Comparison of ENCODE assay signal across 8 mouse cellular contexts in genomic region chr7:139390380-139390779, GRCm38 (mm10). TPM values are rescaled to one million over a fixed set of nuclear protein-coding genes. Genes with fewer than 3 reads are reported as not detected.
DNase-seq lines count a peak whose midpoint lies in the region; ATAC-seq and TF ChIP-seq lines count a peak whose summit lies in the region.

No protein-coding gene starts in this region.

- peaks cover 24% of the 10 kb centered on the region for H3K4me1 ChIP-seq in kidney, postnatal 0 days (replicated peaks; ENCODE audit: insufficient read depth, low read length)
- H3K4me1 ChIP-seq in embryonic facial prominence, embryonic 11.5 days (ENCODE audit: control insufficient read depth, insufficient read depth, low read length): no peaks in the 10 kb centered on the region
- peaks cover 37% of the 10 kb centered on the region for H3K4me1 ChIP-seq in intestine, embryonic 15.5 days (replicated peaks)
- H3K4me1 ChIP-seq in neural tube, embryonic 14.5 days (ENCODE audit: control insufficient read depth, insufficient read depth, low read length): peaks cover 17% of the 10 kb centered on the region; the same call in 1 of the 2 replicates

- no peaks in the 10 kb centered on the region for H3K9me3 ChIP-seq in kidney, postnatal 0 days (replicated peaks; ENCODE audit: low read length)
- no peaks in the 10 kb centered on the region for H3K9me3 ChIP-seq in embryonic facial prominence, embryonic 11.5 days (replicated peaks; ENCODE audit: control insufficient read depth, low read length)
- no peaks in the 10 kb centered on the region for H3K9me3 ChIP-seq in intestine, embryonic 15.5 days
- H3K9me3 ChIP-seq in neural tube, embryonic 14.5 days (ENCODE audit: control insufficient read depth, low read length): no peaks in the 10 kb centered on the region

- DNase-seq in kidney, postnatal 0 days (ENCODE audit: low spot score): no peak
- DNase-seq in kidney, postnatal 4 days: no peak
- peak; percentile 42 for DNase-seq in adrenal gland, postnatal 25 days
- no peak for DNase-seq in embryonic facial prominence, embryonic 11.5 days (ENCODE audit: low spot score)
- no peak for DNase-seq in thymus, postnatal 0 days (ENCODE audit: low spot score)

- WGBS in kidney, postnatal 0 days: 82% methylated on average over 3 of the region's 3 CpGs
- 84% methylated on average over 3 of the region's 3 CpGs for WGBS in embryonic facial prominence, embryonic 11.5 days
- 70% methylated on average over 3 of the region's 3 CpGs for WGBS in intestine, embryonic 15.5 days
- 73% methylated on average over 3 of the region's 3 CpGs for WGBS in neural tube, embryonic 14.5 days

- H3K27ac ChIP-seq in kidney, postnatal 0 days: no peak overlapping the region
- H3K27ac ChIP-seq in embryonic facial prominence, embryonic 11.5 days (replicated peaks; ENCODE audit: low read depth, low read length): no peak overlapping the region
- H3K27ac ChIP-seq in intestine, embryonic 15.5 days: 0 out of 2 replicates have a peak overlapping the region, but pooled peaks have one; percentile 32
- H3K27ac ChIP-seq in neural tube, embryonic 14.5 days (ENCODE audit: low read depth, low read length): no peak overlapping the region

- peak; percentile 28; the same call in 1 of the 2 replicates for TF ChIP-seq CTCF in kidney, postnatal 0 days (IDR thresholded peaks at IDR 0.05; ENCODE audit: low read depth)

- no peaks in the 10 kb centered on the region for H3K27me3 ChIP-seq in kidney, postnatal 0 days (ENCODE audit: insufficient read depth, low read length)
- H3K27me3 ChIP-seq in embryonic facial prominence, embryonic 11.5 days (ENCODE audit: control insufficient read depth, insufficient read depth, low read length): no peaks in the 10 kb centered on the region
- H3K27me3 ChIP-seq in intestine, embryonic 15.5 days (replicated peaks): no peaks in the 10 kb centered on the region
- no peaks in the 10 kb centered on the region for H3K27me3 ChIP-seq in neural tube, embryonic 14.5 days (ENCODE audit: control insufficient read depth, insufficient read depth, low read length)

- H3K36me3 ChIP-seq in kidney, postnatal 0 days (ENCODE audit: insufficient read depth, low read length): no peaks in the 10 kb centered on the region
- H3K36me3 ChIP-seq in embryonic facial prominence, embryonic 11.5 days (replicated peaks; ENCODE audit: control insufficient read depth, insufficient read depth, low read depth, low read length): no peaks in the 10 kb centered on the region
- H3K36me3 ChIP-seq in intestine, embryonic 15.5 days: no peaks in the 10 kb centered on the region
- H3K36me3 ChIP-seq in neural tube, embryonic 14.5 days (ENCODE audit: control insufficient read depth, insufficient read depth, low read length): no peaks in the 10 kb centered on the region

- H3K4me3 ChIP-seq in kidney, postnatal 0 days (replicated peaks; ENCODE audit: low read depth, low read length): peak overlapping the region; percentile 89
- no peak overlapping the region for H3K4me3 ChIP-seq in embryonic facial prominence, embryonic 11.5 days (ENCODE audit: low read depth, low read length)
- H3K4me3 ChIP-seq in intestine, embryonic 15.5 days (replicated peaks): peak overlapping the region; percentile 92
- H3K4me3 ChIP-seq in neural tube, embryonic 14.5 days (ENCODE audit: low read depth, low read length): no peak overlapping the region

- peak overlapping the region; percentile 41 for H3K9ac ChIP-seq in kidney, postnatal 0 days (ENCODE audit: low read depth, low read length)
- peak overlapping the region; percentile 7; the same call in 1 of the 2 replicates for H3K9ac ChIP-seq in embryonic facial prominence, embryonic 11.5 days (replicated peaks; ENCODE audit: low read length)
- peak overlapping the region; percentile 96 for H3K9ac ChIP-seq in intestine, embryonic 15.5 days
- H3K9ac ChIP-seq in neural tube, embryonic 14.5 days (replicated peaks; ENCODE audit: low read depth, low read length): no peak overlapping the region

- ATAC-seq in kidney, postnatal 0 days (replicated peaks; ENCODE audit: low FRiP score, low read depth): no peak
- no peak for ATAC-seq in embryonic facial prominence, embryonic 11.5 days (replicated peaks; ENCODE audit: insufficient number of reproducible peaks, low FRiP score, low TSS enrichment, low read depth)
- ATAC-seq in intestine, embryonic 15.5 days: no peak
- no peak for ATAC-seq in neural tube, embryonic 14.5 days (ENCODE audit: low read depth)
- no peak for ATAC-seq in inflammation-experienced regulatory T-cells, adult 6 months

- peak overlapping the region; percentile 79 for H3K4me2 ChIP-seq in kidney, postnatal 0 days (ENCODE audit: low read length)
- no peak overlapping the region for H3K4me2 ChIP-seq in embryonic facial prominence, embryonic 11.5 days (ENCODE audit: low read depth, low read length)
- peak overlapping the region; percentile 65 for H3K4me2 ChIP-seq in intestine, embryonic 15.5 days (replicated peaks)
- peak overlapping the region; percentile 58; the same call in 1 of the 2 replicates for H3K4me2 ChIP-seq in neural tube, embryonic 14.5 days (ENCODE audit: low read depth, low read length)

RNA-seq across cellular contexts. Expression of gene Inpp5a, which starts 1.5 kb away (rescaled TPM):
- polyA plus RNA-seq in kidney, postnatal 0 days (2015; fragmentation: Nextera tagmentation; extraction: Ambion mirVana): 21.0 and 24.3 TPM in 2 replicates
- total RNA-seq in adrenal gland, postnatal 25 days (2021): 67.4 and 93.7 TPM in 2 replicates
- 26.1 and 28.4 TPM in 2 replicates for polyA plus RNA-seq in embryonic facial prominence, embryonic 11.5 days (2014; fragmentation: Nextera tagmentation; extraction: Ambion mirVana)
- polyA plus RNA-seq in intestine, embryonic 15.5 days (2015; fragmentation: Nextera tagmentation; extraction: Ambion mirVana): 33.1 and 35.5 TPM in 2 replicates
- 25.3 and 26.9 TPM in 2 replicates for polyA plus RNA-seq in neural tube, embryonic 14.5 days (2014; fragmentation: Nextera tagmentation; extraction: Ambion mirVana)
- 10.0 and 11.7 TPM in 2 replicates for polyA plus RNA-seq in thymus, postnatal 0 days (2015; fragmentation: Nextera tagmentation; extraction: Ambion mirVana)
- polyA plus RNA-seq in inflammation-experienced regulatory T-cells, adult 6 months (2017; shearing (Covaris generic)): 1 to 10 TPM; 2.5 to 9.3 (median 7.2) TPM

Comparison
In these comparisons a context has a peak if more than half of its experiments do, and no peak if none do; other contexts are left out.
1. H3K4me3 ChIP-seq: peak in kidney, postnatal 0 days (single experiment) and intestine, embryonic 15.5 days (single experiment); none in embryonic facial prominence, embryonic 11.5 days (single experiment) and neural tube, embryonic 14.5 days (single experiment).